Comparison of ENCODE assay signal across 17 mouse cellular contexts in the genomic region with DNA sequence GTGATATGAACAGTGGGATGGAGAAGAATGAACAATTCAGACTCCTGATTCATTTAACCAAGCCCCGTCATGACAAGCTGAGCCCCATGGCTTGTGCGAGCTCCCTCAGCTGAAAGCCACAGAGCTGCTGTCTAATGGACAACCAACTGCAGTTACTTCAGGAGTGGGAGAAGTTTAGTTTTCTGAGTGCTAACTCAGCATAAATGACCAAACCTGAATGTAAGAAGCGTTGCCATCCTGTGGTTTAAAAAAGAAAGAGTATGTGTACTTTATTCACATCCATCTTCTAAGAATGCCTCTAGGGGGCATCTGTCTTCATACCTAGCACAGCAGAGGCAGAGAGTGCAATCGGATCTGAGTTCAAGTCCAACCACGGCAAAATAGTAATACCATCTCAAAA.
"Had no signal": no experiment of that assay in that cellular context is flagged by ENCODE, and none has a peak within 500 bp of the region (broad histone marks: within the 10 kb centered on the region; RNA-seq: fewer than 3 reads in every experiment).

No protein-coding gene starts in this region.

- H3K27me3 ChIP-seq: liver, embryonic 15.5 days; lung, embryonic 15.5 days; midbrain, embryonic 13.5 days; midbrain, embryonic 15.5 days; neural tube, embryonic 12.5 days; stomach, embryonic 15.5 days had no signal

- H3K36me3 ChIP-seq: liver, embryonic 15.5 days; lung, embryonic 15.5 days; midbrain, embryonic 10.5 days; midbrain, embryonic 13.5 days; midbrain, embryonic 15.5 days; neural tube, embryonic 12.5 days; stomach, embryonic 15.5 days had no signal

- H3K4me2 ChIP-seq: liver, embryonic 15.5 days; lung, embryonic 15.5 days; midbrain, embryonic 13.5 days; midbrain, embryonic 15.5 days; neural tube, embryonic 12.5 days; stomach, embryonic 15.5 days had no signal

- H3K27ac ChIP-seq: liver, embryonic 15.5 days; lung, embryonic 15.5 days; midbrain, embryonic 10.5 days; midbrain, embryonic 13.5 days; midbrain, embryonic 15.5 days; neural tube, embryonic 12.5 days; stomach, embryonic 15.5 days; stomach, postnatal 0 days had no signal

- H3K9me3 ChIP-seq: liver, embryonic 15.5 days; lung, embryonic 15.5 days; midbrain, embryonic 10.5 days; midbrain, embryonic 13.5 days; midbrain, embryonic 15.5 days; neural tube, embryonic 12.5 days; stomach, embryonic 15.5 days had no signal

- H3K9ac ChIP-seq: liver, embryonic 15.5 days; liver, postnatal 0 days; lung, embryonic 15.5 days; midbrain, embryonic 13.5 days; midbrain, embryonic 15.5 days; neural tube, embryonic 12.5 days; stomach, embryonic 15.5 days had no signal

- DNase-seq: liver, postnatal 0 days; lung, adult 2 months; lung, postnatal 10 days; lung, postnatal 4 days; right cerebral cortex, postnatal 14 days; thymus, adult 2 months; thymus, postnatal 25 days; thymus, postnatal 4 days had no signal

- ATAC-seq: midbrain, embryonic 13.5 days; midbrain, embryonic 15.5 days had no signal

- H3K4me3 ChIP-seq: liver, embryonic 15.5 days; lung, embryonic 15.5 days; midbrain, embryonic 10.5 days; midbrain, embryonic 13.5 days; midbrain, embryonic 15.5 days; myocyte; neural tube, embryonic 12.5 days; stomach, embryonic 15.5 days had no signal
